Mouse (Mus musculus): ENCODE results near the gene Napsa. TPM values are rescaled to one million over a fixed set of nuclear protein-coding genes. Genes with fewer than 3 reads are reported as not detected.

The Napsa gene
- total RNA-seq, 2 experiments from 2014 or later, result not detected

- DNase-seq (ENCODE audit: low spot score in 2 of 2), result no peak
- Histone ChIP-seq H3K4me3 (no peak overlapping the region), H3K27ac (no peak overlapping the region)
- TF ChIP-seq CTCF (conservative IDR thresholded peaks at IDR 0.05), result no peak
Observed at GRCm38 (mm10) chr7:44614041-44614688, 42.0 kb downstream of the Napsa start.

GRCm38 (mm10) chr7:44615309-44615708 is 43.1 kb downstream of the Napsa start:
- no peak overlapping the region for H3K4me3 ChIP-seq

GRCm38 (mm10) chr7:44615987-44616386 is 43.8 kb downstream of the Napsa start:
- no peak for DNase-seq (ENCODE audit: low spot score in 2 of 2)
- H3K27ac ChIP-seq, result no peak overlapping the region
- no peak for TF ChIP-seq CTCF (conservative IDR thresholded peaks at IDR 0.05)
- H3K4me3 ChIP-seq, result no peak overlapping the region

More at GRCm38 (mm10) chr7:44615309-44615708, 43.1 kb downstream of the Napsa start:
- DNase-seq (ENCODE audit: low spot score in 2 of 2), result no peak
- TF ChIP-seq CTCF (conservative IDR thresholded peaks at IDR 0.05), result no peak
- no peak overlapping the region for H3K27ac ChIP-seq

- no peak for DNase-seq (ENCODE audit: low spot score in 2 of 2)
- TF ChIP-seq CTCF (conservative IDR thresholded peaks at IDR 0.05), result peak; percentile 60
- Histone ChIP-seq H3K27ac (no peak overlapping the region), H3K4me3 (no peak overlapping the region)
Observed at GRCm38 (mm10) chr7:44617059-44617458, 44.9 kb downstream of the Napsa start.

- DNase-seq (ENCODE audit: low spot score in 2 of 2), result no peak
- no peak for TF ChIP-seq CTCF (conservative IDR thresholded peaks at IDR 0.05)
- Histone ChIP-seq H3K4me3 (no peak overlapping the region), H3K27ac (no peak overlapping the region)
Observed at GRCm38 (mm10) chr7:44623714-44624542, 51.7 kb downstream of the Napsa start.

- no peak overlapping the region for H3K27ac ChIP-seq
- no peak for DNase-seq (ENCODE audit: low spot score in 2 of 2)
- H3K4me3 ChIP-seq, result no peak overlapping the region
- no peak for TF ChIP-seq CTCF (conservative IDR thresholded peaks at IDR 0.05)
Observed at GRCm38 (mm10) chr7:44624543-44624826, 52.3 kb downstream of the Napsa start.

- H3K4me3 ChIP-seq, result no peak overlapping the region
- DNase-seq (ENCODE audit: low spot score in 2 of 2), result no peak
- TF ChIP-seq CTCF (conservative IDR thresholded peaks at IDR 0.05), result no peak
- H3K27ac ChIP-seq, result no peak overlapping the region
Observed at GRCm38 (mm10) chr7:44624828-44625227, 52.6 kb downstream of the Napsa start.

GRCm38 (mm10) chr7:44625241-44626067 is 53.3 kb downstream of the Napsa start:
- TF ChIP-seq CTCF (conservative IDR thresholded peaks at IDR 0.05), result no peak
- DNase-seq (ENCODE audit: low spot score in 2 of 2), result no peak
- Histone ChIP-seq H3K4me3 (no peak overlapping the region), H3K27ac (no peak overlapping the region)

- TF ChIP-seq CTCF (conservative IDR thresholded peaks at IDR 0.05), result peak; percentile 32
- Histone ChIP-seq H3K4me3 (no peak overlapping the region), H3K27ac (no peak overlapping the region)
- DNase-seq (ENCODE audit: low spot score in 2 of 2), result no peak
Observed at GRCm38 (mm10) chr7:44626068-44626385, 53.8 kb downstream of the Napsa start.

- H3K4me3 ChIP-seq, result no peak overlapping the region
- TF ChIP-seq CTCF (conservative IDR thresholded peaks at IDR 0.05), result no peak
- H3K27ac ChIP-seq, result no peak overlapping the region
- no peak for DNase-seq (ENCODE audit: low spot score in 2 of 2)
Observed at GRCm38 (mm10) chr7:44626966-44627365, 54.8 kb downstream of the Napsa start.

GRCm38 (mm10) chr7:44628402-44629034 is 56.3 kb downstream of the Napsa start:
- no peak for TF ChIP-seq CTCF (conservative IDR thresholded peaks at IDR 0.05)
- H3K27ac ChIP-seq, result no peak overlapping the region
- no peak overlapping the region for H3K4me3 ChIP-seq
- no peak for DNase-seq (ENCODE audit: low spot score in 2 of 2)

GRCm38 (mm10) chr7:44630437-44630836 is 58.3 kb downstream of the Napsa start:
- Histone ChIP-seq H3K27ac (no peak overlapping the region), H3K4me3 (no peak overlapping the region)
- no peak for TF ChIP-seq CTCF (conservative IDR thresholded peaks at IDR 0.05)
- no peak for DNase-seq (ENCODE audit: low spot score in 2 of 2)

- TF ChIP-seq CTCF (conservative IDR thresholded peaks at IDR 0.05), result no peak
- no peak overlapping the region for H3K27ac ChIP-seq
- DNase-seq (ENCODE audit: low spot score in 2 of 2), result no peak
- no peak overlapping the region for H3K4me3 ChIP-seq
Observed at GRCm38 (mm10) chr7:44632676-44633075, 60.5 kb downstream of the Napsa start.

Measured in layer of hippocampus, adult 2 months (tissue).